Mouse (Mus musculus): ENCODE measurements around the gene Cenpo.

The Cenpo gene

DNA sequence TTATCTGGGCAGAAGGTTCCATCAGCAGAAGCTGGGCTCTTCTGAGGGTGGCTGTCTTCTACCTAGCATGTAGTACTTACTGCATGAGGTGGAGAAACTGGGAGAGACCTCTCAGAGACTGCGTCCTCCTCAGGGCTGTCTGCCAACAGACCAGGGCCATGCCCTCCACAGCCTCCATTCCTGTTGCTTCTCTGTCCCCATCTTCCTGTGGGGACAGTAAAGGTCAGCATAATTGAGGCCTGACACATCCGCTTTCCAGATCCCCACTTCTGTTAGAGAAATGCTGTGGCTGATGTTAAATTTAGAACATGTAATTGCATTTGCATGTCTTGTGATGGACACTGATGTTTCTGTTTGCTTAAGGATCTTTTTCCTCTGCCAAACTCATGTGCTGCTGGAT, 83.2 kb downstream of the Cenpo start:
- no peak for DNase-seq (ENCODE audit: low read depth, low spot score)

Data from ZHBTc4 (cell line).